Mouse (Mus musculus) C2C12 (cell line): Measurements from ENCODE around the gene Slc9a3r2.

Experiments used
- CTCF ChIP-seq: IDR thresholded peaks from one replicate; pipeline ENCODE4 v1.5.1; 2011; ENCODE audit not compliant: control insufficient read depth, insufficient read depth, insufficient read length
- MAX ChIP-seq: IDR thresholded peaks from one replicate; pipeline ENCODE4 v1.6.1; 2011; ENCODE audit warnings: mild to moderate bottlenecking, control low read depth
- MYOD1 ChIP-seq: IDR thresholded peaks from one replicate; pipeline ENCODE4 v1.6.1; 2011; ENCODE audit warnings: low read depth; ENCODE audit not compliant: control insufficient read depth, insufficient read length
- USF1 ChIP-seq: IDR thresholded peaks from one replicate; pipeline ENCODE4 v1.6.1; 2011; ENCODE audit warnings: low read depth, mild to moderate bottlenecking, control low read depth, moderate library complexity

- TF ChIP-seq CTCF (no peak), USF1 (no peak), MAX (no peak), MYOD1 (no peak)
Observed at GRCm38 (mm10) chr17:24638214-24638613, 11.9 kb downstream of the Slc9a3r2 start.
